Mouse (Mus musculus): ENCODE data around the gene Adam23. TPM values are rescaled to one million over a fixed set of nuclear protein-coding genes. Genes with fewer than 3 reads are reported as not detected.

Gene Adam23
- polyA plus RNA-seq, 1 experiment from 2014 or later: 2.6 TPM

GRCm38 (mm10) chr1:63431166-63431565 is 14.5 kb upstream of the Adam23 start:
- no peak overlapping the region for H3K4me2 ChIP-seq (replicated peaks; ENCODE audit: low read depth)
- no peak overlapping the region for H3K4me3 ChIP-seq (ENCODE audit: low read depth, low read length)
- H3K4me1 ChIP-seq (replicated peaks; ENCODE audit: control insufficient read depth, insufficient read depth): no peaks in the 10 kb centered on the region
- no peak for ATAC-seq (ENCODE audit: low FRiP score, low TSS enrichment)
- no peaks in the 10 kb centered on the region for H3K36me3 ChIP-seq (ENCODE audit: control insufficient read depth, insufficient read depth, low read length)
- TF ChIP-seq CTCF (IDR thresholded peaks at IDR 0.05; ENCODE audit: low read depth) (no peak), EP300 (optimal IDR thresholded peaks at IDR 0.05) (no peak)
- 77% methylated on average over 8 of the region's 8 CpGs for WGBS
- H3K9me3 ChIP-seq (ENCODE audit: control insufficient read depth, low read length): no peaks in the 10 kb centered on the region
- no peaks in the 10 kb centered on the region for H3K27me3 ChIP-seq (ENCODE audit: control insufficient read depth, insufficient read depth, low read length)
- no peak for DNase-seq (ENCODE audit: low spot score)
- no peak overlapping the region for H3K27ac ChIP-seq (replicated peaks)
- no peak overlapping the region for H3K9ac ChIP-seq (ENCODE audit: low read length)

GRCm38 (mm10) chr1:63431842-63432241 is 13.8 kb upstream of the Adam23 start:
- no peak overlapping the region for H3K9ac ChIP-seq (ENCODE audit: low read length)
- ATAC-seq (ENCODE audit: low FRiP score, low TSS enrichment): no peak
- WGBS: 53% methylated on average over 3 of the region's 3 CpGs
- no peak for DNase-seq (ENCODE audit: low spot score)
- H3K27me3 ChIP-seq (ENCODE audit: control insufficient read depth, insufficient read depth, low read length): no peaks in the 10 kb centered on the region
- H3K27ac ChIP-seq (replicated peaks): no peak overlapping the region
- H3K4me1 ChIP-seq (replicated peaks; ENCODE audit: control insufficient read depth, insufficient read depth): no peaks in the 10 kb centered on the region
- no peak overlapping the region for H3K4me2 ChIP-seq (replicated peaks; ENCODE audit: low read depth)
- no peak for TF ChIP-seq EP300 (optimal IDR thresholded peaks at IDR 0.05)
- TF ChIP-seq CTCF (IDR thresholded peaks at IDR 0.05; ENCODE audit: low read depth): no peak
- H3K36me3 ChIP-seq (ENCODE audit: control insufficient read depth, insufficient read depth, low read length): no peaks in the 10 kb centered on the region
- no peak overlapping the region for H3K4me3 ChIP-seq (ENCODE audit: low read depth, low read length)
- H3K9me3 ChIP-seq (ENCODE audit: control insufficient read depth, low read length): no peaks in the 10 kb centered on the region

- Histone ChIP-seq H3K9ac (ENCODE audit: low read length) (no peak overlapping the region), H3K27ac (replicated peaks) (no peak overlapping the region), H3K9me3 (ENCODE audit: control insufficient read depth, low read length) (no peaks in the 10 kb centered on the region), H3K27me3 (ENCODE audit: control insufficient read depth, insufficient read depth, low read length) (no peaks in the 10 kb centered on the region), H3K4me2 (replicated peaks; ENCODE audit: low read depth) (no peak overlapping the region), H3K4me3 (ENCODE audit: low read depth, low read length) (no peak overlapping the region), H3K4me1 (replicated peaks; ENCODE audit: control insufficient read depth, insufficient read depth) (no peaks in the 10 kb centered on the region), H3K36me3 (ENCODE audit: control insufficient read depth, insufficient read depth, low read length) (no peaks in the 10 kb centered on the region)
- TF ChIP-seq EP300 (optimal IDR thresholded peaks at IDR 0.05) (no peak), CTCF (IDR thresholded peaks at IDR 0.05; ENCODE audit: low read depth) (no peak)
- WGBS: 45% methylated on average over 7 of the region's 7 CpGs
- DNase-seq (ENCODE audit: low spot score) (no peak), ATAC-seq (ENCODE audit: low FRiP score, low TSS enrichment) (no peak)
These were observed 11.6 kb upstream of the Adam23 start for GRCm38 (mm10) chr1:63434052-63434451.

- Histone ChIP-seq H3K27me3 (ENCODE audit: control insufficient read depth, insufficient read depth, low read length) (no peaks in the 10 kb centered on the region), H3K9ac (ENCODE audit: low read length) (no peak overlapping the region), H3K36me3 (ENCODE audit: control insufficient read depth, insufficient read depth, low read length) (no peaks in the 10 kb centered on the region), H3K9me3 (ENCODE audit: control insufficient read depth, low read length) (no peaks in the 10 kb centered on the region), H3K4me1 (replicated peaks; ENCODE audit: control insufficient read depth, insufficient read depth) (no peaks in the 10 kb centered on the region), H3K27ac (replicated peaks) (no peak overlapping the region), H3K4me2 (replicated peaks; ENCODE audit: low read depth) (no peak overlapping the region), H3K4me3 (ENCODE audit: low read depth, low read length) (no peak overlapping the region)
- 38% methylated on average over 3 of the region's 3 CpGs for WGBS
- TF ChIP-seq EP300 (optimal IDR thresholded peaks at IDR 0.05) (no peak), CTCF (IDR thresholded peaks at IDR 0.05; ENCODE audit: low read depth) (no peak)
- DNase-seq (ENCODE audit: low spot score) (no peak), ATAC-seq (ENCODE audit: low FRiP score, low TSS enrichment) (no peak)
These were observed 8.2 kb upstream of the Adam23 start for GRCm38 (mm10) chr1:63437529-63437928.

GRCm38 (mm10) chr1:63442186-63442585 is 3.5 kb upstream of the Adam23 start:
- no peak overlapping the region for H3K4me2 ChIP-seq (replicated peaks; ENCODE audit: low read depth)
- H3K4me1 ChIP-seq (replicated peaks; ENCODE audit: control insufficient read depth, insufficient read depth): no peaks in the 10 kb centered on the region
- DNase-seq (ENCODE audit: low spot score) (no peak), ATAC-seq (ENCODE audit: low FRiP score, low TSS enrichment) (no peak)
- H3K27ac ChIP-seq (replicated peaks): no peak overlapping the region
- no peaks in the 10 kb centered on the region for H3K9me3 ChIP-seq (ENCODE audit: control insufficient read depth, low read length)
- WGBS: 59% methylated on average over 2 of the region's 2 CpGs
- H3K27me3 ChIP-seq (ENCODE audit: control insufficient read depth, insufficient read depth, low read length): no peaks in the 10 kb centered on the region; the same call in 1 of the 2 replicates
- no peak overlapping the region for H3K9ac ChIP-seq (ENCODE audit: low read length)
- H3K4me3 ChIP-seq (ENCODE audit: low read depth, low read length): no peak overlapping the region
- TF ChIP-seq CTCF (IDR thresholded peaks at IDR 0.05; ENCODE audit: low read depth): no peak
- TF ChIP-seq EP300 (optimal IDR thresholded peaks at IDR 0.05): no peak
- H3K36me3 ChIP-seq (ENCODE audit: control insufficient read depth, insufficient read depth, low read length): no peaks in the 10 kb centered on the region

GRCm38 (mm10) chr1:63442616-63443015 is 3.1 kb upstream of the Adam23 start:
- no peak for TF ChIP-seq CTCF (IDR thresholded peaks at IDR 0.05; ENCODE audit: low read depth)
- TF ChIP-seq EP300 (optimal IDR thresholded peaks at IDR 0.05): no peak
- Histone ChIP-seq H3K4me3 (ENCODE audit: low read depth, low read length) (no peak overlapping the region), H3K4me2 (replicated peaks; ENCODE audit: low read depth) (no peak overlapping the region), H3K9me3 (ENCODE audit: control insufficient read depth, low read length) (no peaks in the 10 kb centered on the region), H3K4me1 (replicated peaks; ENCODE audit: control insufficient read depth, insufficient read depth) (no peaks in the 10 kb centered on the region), H3K27ac (replicated peaks) (no peak overlapping the region), H3K9ac (ENCODE audit: low read length) (no peak overlapping the region), H3K27me3 (ENCODE audit: control insufficient read depth, insufficient read depth, low read length) (no peaks in the 10 kb centered on the region; the same call in 1 of the 2 replicates), H3K36me3 (ENCODE audit: control insufficient read depth, insufficient read depth, low read length) (no peaks in the 10 kb centered on the region)
- DNase-seq (ENCODE audit: low spot score) (no peak), ATAC-seq (ENCODE audit: low FRiP score, low TSS enrichment) (no peak)
- 69% methylated on average over 4 of the region's 4 CpGs for WGBS
